Mouse (Mus musculus) layer of hippocampus, adult 8-10 months (tissue): ENCODE results near the gene Cped1. TPM values are rescaled to one million over a fixed set of nuclear protein-coding genes. Genes with fewer than 3 reads are reported as not detected.
A peak's percentile ranks its signal among the peaks of the same experiment; 100 is the strongest.
"Not testable (repeated sequence)": the region's sequence is repeated elsewhere in the genome, so short reads cannot be mapped to it uniquely, and the experiment has no call there.

ENCODE experiments used
- DNase-seq, 2 experiments: peaks; one replicate each; pipeline ENCODE4 v3.0.0; 2022; ENCODE audit warnings: low spot score in 2 of 2
- total RNA-seq, 4 experiments: library from RNA; stranded (reverse); gene quantifications; 2 replicates each; pipeline ENCODE4 v1.2.4; 2022

The Cped1 gene
- total RNA-seq, 4 experiments from 2014 or later = 2.7 to 4.1 (median 3.1) TPM

DNA sequence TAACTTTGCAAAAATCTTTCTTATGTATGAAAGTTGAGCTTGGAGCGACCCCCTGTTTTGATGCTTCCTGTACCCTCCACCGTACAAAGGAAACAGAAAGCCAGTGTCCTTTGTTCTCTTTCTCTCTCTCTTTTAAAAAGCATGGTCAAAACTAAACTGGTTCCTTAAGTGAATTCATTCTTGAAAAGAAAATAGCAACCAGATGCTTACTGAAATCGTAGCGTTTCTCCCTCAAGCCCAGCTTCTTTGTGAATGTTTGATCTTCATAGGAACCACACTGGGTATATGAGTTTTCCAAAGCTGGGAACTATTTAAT is 40.6 kb downstream of the Cped1 start:
- no peak for DNase-seq

- no peak for DNase-seq
Measured at GRCm38 (mm10) chr6:22026761-22027594, 41.3 kb downstream of the Cped1 start.

- DNase-seq = no peak
Measured at GRCm38 (mm10) chr6:22027854-22028253, 42.1 kb downstream of the Cped1 start.

- DNase-seq = no peak
Measured at GRCm38 (mm10) chr6:22030381-22030780, 44.7 kb downstream of the Cped1 start.

- DNase-seq = no peak
Measured at GRCm38 (mm10) chr6:22033188-22033587, 47.5 kb downstream of the Cped1 start.

- DNase-seq = no peak
Measured at GRCm38 (mm10) chr6:22035408-22035807, 49.7 kb downstream of the Cped1 start.

- DNase-seq = no peak
Measured at GRCm38 (mm10) chr6:22035895-22036294, 50.2 kb downstream of the Cped1 start.

DNA sequence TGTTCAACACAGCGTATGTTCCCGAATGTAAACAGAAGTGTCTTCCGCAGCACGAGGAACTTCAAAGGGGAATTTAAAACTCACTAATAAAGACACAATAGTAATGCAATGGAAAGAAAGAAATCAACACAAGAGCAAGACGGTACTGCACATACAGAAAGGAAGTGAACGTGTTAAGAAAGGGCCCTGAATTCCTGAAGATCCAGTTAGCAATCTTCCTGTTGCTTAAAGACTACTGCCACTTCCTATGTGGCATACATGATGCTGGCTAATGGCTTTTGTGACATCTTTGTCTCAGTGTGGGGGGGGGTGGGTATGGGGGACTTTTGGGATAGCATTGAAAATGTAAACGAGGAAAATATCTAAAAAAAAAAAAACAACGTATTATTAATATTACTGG is 50.7 kb downstream of the Cped1 start:
- no peak for DNase-seq

GRCm38 (mm10) chr6:22036911-22037310 is 51.2 kb downstream of the Cped1 start:
- no peak for DNase-seq

- no peak for DNase-seq
Measured at GRCm38 (mm10) chr6:22037441-22038050, 51.8 kb downstream of the Cped1 start.

GRCm38 (mm10) chr6:22039666-22040065 is 54.0 kb downstream of the Cped1 start:
- not testable (repeated sequence) for DNase-seq

DNA sequence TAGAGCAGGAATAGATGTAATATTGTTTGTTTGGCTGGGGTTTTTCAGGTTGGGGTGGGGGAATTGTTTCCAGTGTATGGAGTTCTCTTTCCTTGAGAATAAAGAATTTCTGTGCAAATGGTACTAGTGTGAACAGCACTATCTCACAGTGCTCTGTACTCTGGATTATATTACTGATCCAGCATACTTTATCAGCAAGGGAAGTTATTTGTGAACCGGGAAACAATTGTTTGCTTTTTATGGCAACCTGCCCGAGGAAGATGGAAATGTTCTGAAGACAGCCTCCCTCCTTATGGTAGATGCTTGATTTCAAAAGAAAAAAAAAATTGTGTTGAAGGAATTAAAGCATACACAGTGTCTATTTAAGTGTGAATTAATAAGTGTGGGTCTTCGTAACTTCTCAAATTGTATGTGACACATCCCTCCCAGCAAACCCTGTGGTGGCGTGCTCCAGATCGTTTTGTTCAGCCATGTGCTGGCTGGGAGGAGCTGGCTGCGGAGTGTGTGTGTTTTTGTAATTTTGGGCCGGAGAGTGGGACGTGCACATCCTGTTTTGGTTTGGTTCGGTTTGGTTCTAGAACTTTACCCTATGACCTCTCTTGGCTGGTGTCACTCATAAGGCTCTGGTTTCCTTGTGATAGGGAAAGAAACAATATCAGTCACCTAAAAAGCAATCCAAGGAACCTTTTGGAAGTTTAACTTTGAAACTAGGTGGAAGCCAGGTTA is 59.3 kb downstream of the Cped1 start:
- no peak for DNase-seq

DNA sequence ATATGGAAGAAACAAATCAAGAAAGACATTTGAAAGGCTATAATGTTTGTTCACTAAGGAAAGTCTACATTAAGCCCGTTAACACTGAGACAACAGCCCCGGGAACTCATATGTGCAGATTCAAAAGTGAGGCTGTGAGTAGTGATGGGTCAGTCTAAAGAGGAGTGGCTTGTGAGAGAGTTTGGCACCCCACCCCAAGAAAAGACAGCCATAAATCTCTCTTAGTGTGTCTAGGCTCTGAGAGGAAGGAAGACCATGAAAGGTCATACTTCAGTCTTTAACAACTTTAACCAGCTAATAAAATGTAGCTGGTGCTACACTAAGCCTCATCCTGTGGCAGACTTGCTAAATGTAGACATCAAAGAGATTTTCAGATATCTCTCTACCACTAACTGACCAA is 61.4 kb downstream of the Cped1 start:
- no peak for DNase-seq

GRCm38 (mm10) chr6:22049093-22049492 is 63.4 kb downstream of the Cped1 start:
- DNase-seq = no peak

GRCm38 (mm10) chr6:22051526-22051925 is 65.8 kb downstream of the Cped1 start:
- DNase-seq = no peak

- no peak for DNase-seq
Measured at GRCm38 (mm10) chr6:22053014-22053413, 67.3 kb downstream of the Cped1 start.

DNA sequence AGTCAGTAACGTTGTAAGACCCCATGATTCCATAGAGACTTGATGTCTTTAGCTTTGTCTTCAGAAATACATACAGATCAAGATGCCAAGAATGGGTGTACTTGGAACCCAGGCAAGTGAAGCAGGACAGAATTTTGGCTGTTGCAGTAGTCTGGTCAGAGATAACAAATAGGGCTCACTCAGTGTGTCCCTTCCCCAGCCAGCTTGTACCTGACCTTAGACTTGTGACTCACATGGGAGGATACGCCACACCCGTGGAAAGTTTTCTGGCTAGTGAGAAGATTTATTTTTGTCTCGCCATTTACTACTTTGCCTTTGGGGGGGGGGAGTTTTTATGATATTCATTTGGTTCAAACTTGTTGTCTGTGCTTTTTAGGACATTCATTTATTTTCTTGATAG is 78.6 kb downstream of the Cped1 start:
- DNase-seq = no peak

DNA sequence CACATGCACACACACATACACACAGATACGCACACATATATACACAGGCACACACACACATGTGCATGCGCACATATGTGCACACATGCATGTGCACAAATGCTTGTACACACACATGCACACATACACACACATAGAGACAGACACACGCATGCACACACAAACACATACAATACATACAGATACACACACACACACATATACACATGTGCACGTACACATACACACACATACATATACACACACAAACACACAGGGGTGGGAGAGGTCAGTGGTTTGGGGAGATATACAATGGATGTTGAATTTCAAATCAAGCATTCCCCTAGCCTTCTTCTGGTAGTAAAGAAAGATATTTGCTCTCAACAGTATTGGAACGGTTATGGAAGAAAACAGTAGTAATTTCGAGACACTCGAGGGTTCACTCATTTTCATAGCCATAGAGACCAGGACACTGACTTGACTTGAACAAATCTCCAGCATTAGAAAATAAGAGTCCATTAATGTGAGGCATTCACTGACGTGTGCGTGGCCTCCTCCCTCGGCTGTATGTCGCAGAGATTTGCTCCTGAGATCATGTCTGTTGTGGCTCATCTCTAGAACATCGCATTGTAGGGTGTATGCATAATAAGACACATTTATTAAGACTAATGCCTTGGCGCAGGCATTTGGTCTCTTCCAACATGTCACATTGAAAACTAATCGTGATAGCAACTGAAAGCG is 85.0 kb downstream of the Cped1 start:
- peak in 1 of 2 experiments; percentile 15 for DNase-seq

GRCm38 (mm10) chr6:22071323-22071840 is 85.7 kb downstream of the Cped1 start:
- DNase-seq = no peak

GRCm38 (mm10) chr6:22072737-22073136 is 87.0 kb downstream of the Cped1 start:
- DNase-seq = no peak

- DNase-seq = no peak
Measured at GRCm38 (mm10) chr6:22074232-22075083, 88.7 kb downstream of the Cped1 start.
